Mouse (Mus musculus) heart, embryonic 16.5 days (tissue): ENCODE measurements around the gene Agtrap. TPM values are rescaled to one million over a fixed set of nuclear protein-coding genes. Genes with fewer than 3 reads are reported as not detected.
A peak's percentile ranks its signal among the peaks of the same experiment; 100 is the strongest.

ENCODE experiments used
- ATAC-seq: fragments of 200-750 bp; cut with Nextera tagmentation; replicated peaks from 2 replicates; pipeline ENCODE4 v1.8.0; 2017; ENCODE audit warnings: moderate number of reproducible peaks; ENCODE audit not compliant: insufficient read depth, low FRiP score; ENCODE audit errors: extremely low read depth
- H3K27ac ChIP-seq: fragments of 300-500 bp; sonication (generic); 2 replicates; pipeline ENCODE4 v1.5.1; 2014; ENCODE audit warnings: mild to moderate bottlenecking, low read length, control low read depth, moderate library complexity
- H3K27me3 ChIP-seq: fragments of 300-500 bp; sonication (generic); 2 replicates; pipeline ENCODE4 v1.6.1; 2014; ENCODE audit warnings: low read length, mixed read lengths; ENCODE audit not compliant: control insufficient read depth, insufficient read depth
- H3K36me3 ChIP-seq: fragments of 300-500 bp; sonication (generic); 2 replicates; pipeline ENCODE4 v1.6.1; 2014; ENCODE audit not compliant: control insufficient read depth, insufficient read depth
- H3K4me1 ChIP-seq: fragments of 300-500 bp; sonication (generic); 2 replicates; pipeline ENCODE4 v1.6.1; 2014; ENCODE audit warnings: low read length, mixed read lengths; ENCODE audit not compliant: control insufficient read depth, insufficient read depth
- H3K4me2 ChIP-seq: fragments of 300-500 bp; sonication (generic); 2 replicates; pipeline ENCODE4 v1.6.1; 2014; ENCODE audit warnings: low read depth, mild to moderate bottlenecking, control low read depth, low read length
- H3K4me3 ChIP-seq: fragments of 300-500 bp; sonication (generic); 2 replicates; pipeline ENCODE4 v1.5.1; 2014; ENCODE audit warnings: mild to moderate bottlenecking, control low read depth, low read length
- H3K9ac ChIP-seq: fragments of 300-500 bp; sonication (generic); 2 replicates; pipeline ENCODE4 v1.6.1; 2014; ENCODE audit warnings: low read length, control low read depth
- H3K9me3 ChIP-seq: fragments of 300-500 bp; sonication (generic); replicated peaks from 2 replicates; pipeline ENCODE4 v1.6.1; 2016; ENCODE audit warnings: low read length; ENCODE audit not compliant: control insufficient read depth
- WGBS: fragments of 180-500 bp; shearing (Covaris S2); extraction: QIAGEN DNeasy Blood & Tissue Kit; methylation state at CpG from one replicate; pipeline ENCODE4 v1.1.7; 2014; 5-methylcytosine and 5-hydroxymethylcytosine counted together
- polyA plus RNA-seq: library from polyadenylated mRNA; unstranded; fragments of >200 nt; fragmentation: Nextera tagmentation; extraction: Ambion mirVana; gene quantifications from 2 replicates; pipeline ENCODE4 v1.2.1, GENCODE M21; 2015

The Agtrap gene
- polyA plus RNA-seq, result 17.2 and 17.9 TPM in 2 replicates

DNA sequence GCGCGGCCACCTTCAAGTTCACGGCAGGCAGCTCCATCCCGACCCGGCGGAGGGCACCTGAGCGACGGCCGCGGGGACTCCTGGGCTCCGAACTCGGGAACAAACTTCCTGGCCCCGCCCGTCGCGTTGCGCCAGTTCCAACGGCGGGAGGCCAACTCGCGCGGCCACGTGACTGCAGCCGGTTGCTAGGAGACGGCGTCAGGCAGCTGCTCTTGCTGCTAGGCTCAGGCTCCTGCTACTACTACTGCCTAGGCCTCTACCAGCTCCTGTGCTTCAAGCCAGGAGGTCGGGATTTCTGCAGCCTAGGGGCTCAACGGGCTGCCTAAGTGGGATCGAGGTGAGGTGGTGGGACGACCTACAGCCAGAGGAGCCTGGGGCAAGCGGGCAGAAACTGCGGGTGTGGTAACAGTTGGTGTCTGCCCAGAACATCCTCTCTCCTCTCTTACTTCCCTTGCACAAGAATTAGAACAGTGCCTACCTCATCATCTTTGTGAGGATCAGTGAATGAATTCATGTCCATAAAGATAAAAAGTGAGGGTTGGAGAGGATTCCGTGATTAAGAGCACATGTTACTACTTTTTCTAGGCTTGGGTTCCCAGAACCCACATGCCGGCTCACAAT is at the start of gene Agtrap:
TSS of gene Agtrap (minus strand) at position 125 of the 621 bp plus-strand sequence.
- H3K4me3 ChIP-seq, result peak within 1 kb of the TSS; percentile 89
- no peaks in the 10 kb centered on the region for H3K36me3 ChIP-seq
- peaks cover 38% of the 10 kb centered on the region for H3K4me1 ChIP-seq
- peak within 1 kb of the TSS; percentile 92 for H3K9ac ChIP-seq
- ATAC-seq, result peak; percentile 88
- WGBS, result 6% methylated on average over 34 of the region's 34 CpGs
- no peaks in the 10 kb centered on the region for H3K27me3 ChIP-seq
- H3K27ac ChIP-seq, result peak within 1 kb of the TSS; percentile 85
- H3K4me2 ChIP-seq, result peak within 1 kb of the TSS; percentile 68
- no peaks in the 10 kb centered on the region for H3K9me3 ChIP-seq

DNA sequence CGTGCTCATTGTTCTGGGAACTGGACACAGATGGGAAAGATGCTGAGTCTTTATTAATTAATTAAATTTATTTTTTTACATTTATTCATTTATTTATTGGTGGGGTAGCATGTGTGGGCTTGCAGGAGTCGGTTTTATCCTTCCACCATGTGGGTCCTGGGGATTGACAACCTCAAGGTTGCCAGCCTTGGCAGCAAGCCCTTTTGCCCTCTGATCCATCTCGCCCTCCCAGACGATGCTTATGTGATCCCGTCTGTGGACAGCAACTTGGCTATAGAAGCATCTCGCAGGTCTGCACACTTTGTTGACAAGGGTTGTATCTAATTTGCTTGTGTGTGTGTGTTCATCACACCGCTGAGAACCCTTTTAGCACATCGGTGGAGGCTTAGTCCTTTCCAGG is 49.7 kb upstream of the Agtrap start:
- WGBS, result 70% methylated on average over 8 of the region's 8 CpGs

DNA sequence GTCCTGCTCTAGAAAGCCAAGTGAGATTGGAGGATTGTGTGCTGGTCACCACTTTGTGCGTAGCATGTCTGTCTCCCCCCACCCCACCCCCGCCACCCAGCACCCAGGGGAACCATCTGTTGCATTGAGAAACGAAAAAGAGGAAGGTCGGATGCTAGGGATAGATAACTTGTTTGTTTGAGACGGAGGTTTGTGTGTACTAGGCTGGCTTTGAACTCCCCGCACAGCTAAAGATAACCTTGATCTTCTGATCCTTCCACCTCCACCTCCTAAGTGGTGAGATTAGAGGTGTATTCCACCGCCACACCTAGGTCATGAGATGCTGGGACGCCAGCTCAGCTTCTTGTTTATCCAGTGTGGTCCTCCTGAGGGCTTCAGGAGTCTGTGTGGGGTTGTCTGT is 47.2 kb upstream of the Agtrap start:
- H3K27ac ChIP-seq, result no peak overlapping the region
- H3K27me3 ChIP-seq, result peaks cover 44% of the 10 kb centered on the region
- H3K9ac ChIP-seq, result no peak overlapping the region
- 60% methylated on average over 8 of the region's 8 CpGs for WGBS
- H3K36me3 ChIP-seq, result no peaks in the 10 kb centered on the region
- ATAC-seq, result no peak
- no peak overlapping the region for H3K4me2 ChIP-seq
- H3K4me3 ChIP-seq, result no peak overlapping the region
- H3K4me1 ChIP-seq, result peaks cover 8% of the 10 kb centered on the region; the same call in 1 of the 2 replicates
- no peaks in the 10 kb centered on the region for H3K9me3 ChIP-seq

More for the DNA sequence above, 49.7 kb upstream of the Agtrap start:
- no peaks in the 10 kb centered on the region for H3K36me3 ChIP-seq
- ATAC-seq, result no peak
- peaks cover 21% of the 10 kb centered on the region for H3K27me3 ChIP-seq
- H3K4me2 ChIP-seq, result no peak overlapping the region
- H3K27ac ChIP-seq, result no peak overlapping the region
- no peaks in the 10 kb centered on the region for H3K9me3 ChIP-seq
- no peak overlapping the region for H3K9ac ChIP-seq
- no peak overlapping the region for H3K4me3 ChIP-seq
- peaks cover 9% of the 10 kb centered on the region for H3K4me1 ChIP-seq

GRCm38 (mm10) chr4:148131497-148132081 is 43.8 kb upstream of the Agtrap start:
- H3K36me3 ChIP-seq, result no peaks in the 10 kb centered on the region
- H3K27ac ChIP-seq, result no peak overlapping the region
- peak overlapping the region; percentile 92 for H3K4me2 ChIP-seq
- peaks cover 56% of the 10 kb centered on the region for H3K27me3 ChIP-seq
- H3K9me3 ChIP-seq, result no peaks in the 10 kb centered on the region
- H3K9ac ChIP-seq, result no peak overlapping the region
- H3K4me3 ChIP-seq, result peak overlapping the region; percentile 35
- 2% methylated on average over 18 of the region's 21 CpGs for WGBS
- peaks cover 3% of the 10 kb centered on the region; the same call in 1 of the 2 replicates for H3K4me1 ChIP-seq
- ATAC-seq, result no peak

DNA sequence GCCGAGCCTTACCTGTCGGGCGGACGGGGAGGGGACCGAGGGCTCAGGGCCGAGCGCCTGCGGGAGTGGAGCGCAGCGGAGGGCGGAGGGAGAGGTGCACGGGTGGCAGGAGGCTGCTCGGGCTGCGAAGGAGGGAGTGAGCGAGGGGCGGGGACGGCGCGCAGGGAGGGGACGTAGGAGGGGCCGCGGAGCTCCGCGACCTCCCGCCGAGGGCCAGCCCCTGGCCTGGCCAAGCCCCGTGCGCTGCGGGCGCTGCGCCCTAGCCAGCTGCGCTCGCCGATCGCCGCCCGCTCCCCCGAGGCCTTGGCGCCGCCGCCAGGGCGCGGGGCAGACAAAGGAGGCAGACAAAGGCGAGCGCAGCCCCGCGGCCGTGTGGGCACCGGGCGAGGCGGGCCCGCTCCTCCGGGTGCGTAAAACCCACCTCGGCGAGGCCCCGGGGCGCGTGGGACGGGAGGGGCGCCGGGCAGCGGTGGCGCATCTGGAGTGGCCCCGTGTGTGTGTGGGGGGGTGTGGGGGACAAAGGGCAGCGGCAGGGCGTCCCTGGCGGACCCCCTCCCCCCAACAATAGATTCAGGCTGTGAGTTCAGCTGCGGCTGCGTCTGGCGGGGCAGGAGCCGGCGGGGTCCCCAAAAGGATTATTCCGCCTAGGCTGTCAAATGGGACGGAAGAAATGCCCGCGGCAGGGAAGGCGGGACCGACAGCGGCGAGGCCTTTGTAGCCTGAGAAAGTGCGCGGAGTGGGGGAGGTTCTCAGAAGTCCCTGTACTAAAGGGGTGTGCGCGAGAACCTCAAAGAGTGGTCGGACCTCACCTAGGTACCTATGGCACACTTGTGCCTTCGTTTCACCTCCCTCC is 43.0 kb upstream of the Agtrap start, which contains the start of gene Draxin:
TSS of gene Draxin (minus strand) at position 138 of the 853 bp plus-strand sequence.
- Histone ChIP-seq H3K4me2 (peak within 1 kb of the TSS; percentile 92), H3K9me3 (no peaks in the 10 kb centered on the region), H3K9ac (peak within 1 kb of the TSS; percentile 60; the same call in 1 of the 2 replicates), H3K4me3 (peak within 1 kb of the TSS; percentile 61), H3K27me3 (peaks cover 56% of the 10 kb centered on the region), H3K4me1 (peaks cover 3% of the 10 kb centered on the region; the same call in 1 of the 2 replicates), H3K36me3 (no peaks in the 10 kb centered on the region), H3K27ac (no peak within 1 kb of the TSS)
- peak; percentile 79 for ATAC-seq
- under 1% methylated on average over 72 of the region's 87 CpGs for WGBS

DNA sequence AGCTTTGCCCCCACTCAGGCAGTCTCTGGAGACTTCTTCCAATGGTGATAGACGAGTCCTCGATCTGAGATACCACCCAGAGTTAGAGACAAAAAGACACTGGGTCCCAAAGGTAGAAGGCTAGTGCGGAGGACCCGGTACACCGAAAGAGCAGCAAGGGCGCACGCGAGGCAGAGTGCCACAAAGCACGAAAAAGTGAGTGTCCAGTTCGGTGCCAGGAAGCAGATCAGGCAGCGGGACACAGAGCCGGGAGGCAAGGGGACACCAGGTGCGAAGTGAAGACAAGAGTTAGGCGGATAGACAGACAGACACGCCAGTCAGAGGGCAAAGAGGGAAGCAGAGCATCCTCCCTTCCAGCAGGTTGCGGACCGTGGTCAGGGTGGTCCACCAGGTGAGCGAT is 42.3 kb upstream of the Agtrap start, which contains the start of gene Mad2l2:
TSS of gene Mad2l2 (plus strand) at position 252 of the 400 bp plus-strand sequence.
- Histone ChIP-seq H3K9ac (peak within 1 kb of the TSS; percentile 60; the same call in 1 of the 2 replicates), H3K4me1 (peaks cover 3% of the 10 kb centered on the region; the same call in 1 of the 2 replicates), H3K36me3 (no peaks in the 10 kb centered on the region), H3K4me2 (peak within 1 kb of the TSS; percentile 92), H3K4me3 (peak within 1 kb of the TSS; percentile 61), H3K27ac (no peak within 1 kb of the TSS), H3K9me3 (no peaks in the 10 kb centered on the region), H3K27me3 (peaks cover 56% of the 10 kb centered on the region)
- ATAC-seq, result no peak
- under 1% methylated on average over 18 of the region's 18 CpGs for WGBS

DNA sequence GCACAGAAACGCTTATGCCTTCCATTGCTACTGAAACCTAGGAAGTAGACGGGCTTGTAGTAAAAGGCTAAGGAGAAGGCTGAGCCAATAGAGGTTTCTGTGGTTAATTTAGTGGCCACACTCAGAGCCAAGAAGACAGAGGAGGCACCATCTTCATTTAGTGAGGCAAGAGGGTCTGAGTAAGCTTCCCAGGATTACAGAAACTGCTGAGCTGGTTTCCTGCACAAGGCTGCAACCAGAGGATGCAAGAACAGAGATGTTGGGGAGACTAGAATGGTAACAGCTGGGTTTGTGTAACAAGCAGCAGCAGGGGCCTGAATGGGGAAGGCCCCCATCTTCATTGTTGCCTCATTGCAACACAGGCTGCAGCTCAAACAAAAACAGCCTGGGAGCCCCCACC is 40.8 kb upstream of the Agtrap start:
- Histone ChIP-seq H3K27me3 (peaks cover 55% of the 10 kb centered on the region), H3K4me3 (no peak overlapping the region), H3K9me3 (no peaks in the 10 kb centered on the region), H3K9ac (no peak overlapping the region), H3K27ac (no peak overlapping the region), H3K4me2 (no peak overlapping the region), H3K4me1 (peaks cover 3% of the 10 kb centered on the region; the same call in 1 of the 2 replicates), H3K36me3 (no peaks in the 10 kb centered on the region)
- ATAC-seq, result no peak
- WGBS, result 38% methylated on average over 2 of the region's 2 CpGs

- Histone ChIP-seq H3K27me3 (peaks cover 55% of the 10 kb centered on the region), H3K9me3 (no peaks in the 10 kb centered on the region), H3K4me1 (peaks cover 3% of the 10 kb centered on the region; the same call in 1 of the 2 replicates), H3K36me3 (no peaks in the 10 kb centered on the region), H3K27ac (no peak overlapping the region), H3K4me2 (no peak overlapping the region), H3K4me3 (no peak overlapping the region), H3K9ac (no peak overlapping the region)
- ATAC-seq, result no peak
- 28% methylated on average over 1 of the region's 1 CpGs for WGBS
Observed at GRCm38 (mm10) chr4:148128241-148128640, 40.4 kb upstream of the Agtrap start.
